Mouse (Mus musculus): ENCODE results near the gene Klf9.
"Not testable (repeated sequence)": the region's sequence is repeated elsewhere in the genome, so short reads cannot be mapped to it uniquely, and the experiment has no call there.

The Klf9 gene

DNA sequence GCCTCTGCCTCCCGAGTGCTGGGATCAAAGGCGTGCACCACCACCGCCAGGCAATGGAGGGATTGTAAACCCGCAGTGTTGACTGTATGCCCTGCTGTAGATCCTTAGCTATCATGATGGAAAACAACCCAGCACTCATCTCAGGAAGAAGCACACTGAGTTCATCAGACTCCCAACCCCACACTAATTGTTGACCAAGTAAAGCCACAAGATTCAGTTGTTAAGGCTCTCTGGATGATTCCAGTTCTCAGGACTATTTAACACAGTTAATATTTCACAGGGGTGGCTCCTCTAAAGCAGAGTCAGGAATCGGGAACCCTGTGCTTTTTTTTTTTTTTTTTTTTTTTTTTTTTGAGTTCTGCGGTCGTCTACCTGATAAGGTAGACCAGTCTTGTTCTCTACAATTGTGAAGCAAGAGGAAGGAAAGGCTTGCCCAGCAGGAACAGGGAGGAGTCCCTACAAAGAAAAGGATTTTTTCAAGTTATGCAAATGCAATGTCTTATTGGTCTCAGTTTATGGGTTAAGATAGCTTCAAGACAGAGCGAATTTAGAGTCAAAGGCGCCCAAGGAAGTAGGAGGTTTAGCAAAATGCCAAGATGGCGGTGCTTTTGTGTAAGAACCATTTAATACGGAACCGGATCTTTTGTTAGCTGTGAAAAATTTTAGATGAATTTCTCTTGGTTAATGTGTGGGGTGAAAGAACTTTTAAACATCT lies 1.1 kb upstream of the Klf9 start:
- DNase-seq (ENCODE audit: low spot score in 2 of 2) = no peak

GRCm38 (mm10) chr19:23141391-23142281 lies 610 bp downstream of the Klf9 start:
- peak; percentile 61 to 76 for DNase-seq (ENCODE audit: low spot score in 2 of 2)

DNA sequence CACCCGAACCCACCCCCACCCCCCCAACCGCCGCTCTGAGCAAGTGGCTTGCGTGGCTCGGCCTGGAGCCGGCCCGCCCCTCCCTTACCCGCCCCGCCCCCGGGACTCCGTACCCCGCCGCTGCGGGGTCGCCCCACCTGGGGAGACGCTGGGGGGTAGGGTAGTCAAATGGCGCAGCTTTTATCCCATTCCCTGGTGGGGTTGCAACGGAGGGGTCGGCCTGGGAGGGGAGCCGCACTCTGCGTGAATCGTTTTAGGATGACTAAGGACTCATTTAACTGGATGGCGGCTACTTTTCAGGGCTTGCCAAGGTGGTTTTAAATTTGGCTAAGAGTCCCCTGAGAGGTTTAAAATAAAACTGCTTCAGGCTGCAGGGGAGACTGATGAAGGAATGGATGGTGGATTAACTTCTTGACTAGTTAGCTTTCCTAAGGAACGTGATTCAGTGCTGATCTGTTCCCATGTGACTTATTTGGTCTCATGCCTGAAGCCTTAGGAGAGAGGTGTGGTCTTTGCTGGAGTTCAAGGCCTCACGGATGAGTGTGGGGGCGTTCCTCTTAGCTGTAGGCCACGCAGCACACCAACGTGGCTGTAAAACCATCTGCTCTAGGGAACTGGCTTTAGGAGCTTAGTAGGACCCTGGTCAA lies 1.5 kb downstream of the Klf9 start:
- no peak for DNase-seq (ENCODE audit: low spot score in 2 of 2)

GRCm38 (mm10) chr19:23143074-23143445 lies 2.0 kb downstream of the Klf9 start:
- no peak for DNase-seq (ENCODE audit: low spot score in 2 of 2)

DNA sequence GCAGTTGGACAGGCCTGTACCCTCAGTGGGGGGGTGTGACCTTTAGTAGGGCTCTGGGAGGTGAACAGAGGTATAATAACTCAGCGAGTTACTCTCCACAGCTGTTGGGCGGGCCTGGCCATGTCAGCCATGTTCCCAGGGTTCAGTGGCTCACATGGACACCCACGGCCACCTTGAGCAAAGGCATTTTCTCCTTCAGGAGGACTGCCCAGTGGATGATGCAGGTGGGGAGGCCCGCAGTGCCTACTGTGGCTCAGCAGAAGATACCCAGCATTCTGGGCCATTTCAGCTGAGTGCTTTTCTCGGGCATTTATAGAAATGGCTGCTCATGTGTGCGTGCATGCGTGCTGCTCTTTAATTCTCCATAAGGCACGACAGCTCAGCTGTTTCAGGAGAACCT lies 2.5 kb downstream of the Klf9 start:
- no peak for DNase-seq (ENCODE audit: low spot score in 2 of 2)

- no peak for DNase-seq (ENCODE audit: low spot score in 2 of 2)
These were observed 3.0 kb downstream of the Klf9 start for GRCm38 (mm10) chr19:23144031-23144430.

DNA sequence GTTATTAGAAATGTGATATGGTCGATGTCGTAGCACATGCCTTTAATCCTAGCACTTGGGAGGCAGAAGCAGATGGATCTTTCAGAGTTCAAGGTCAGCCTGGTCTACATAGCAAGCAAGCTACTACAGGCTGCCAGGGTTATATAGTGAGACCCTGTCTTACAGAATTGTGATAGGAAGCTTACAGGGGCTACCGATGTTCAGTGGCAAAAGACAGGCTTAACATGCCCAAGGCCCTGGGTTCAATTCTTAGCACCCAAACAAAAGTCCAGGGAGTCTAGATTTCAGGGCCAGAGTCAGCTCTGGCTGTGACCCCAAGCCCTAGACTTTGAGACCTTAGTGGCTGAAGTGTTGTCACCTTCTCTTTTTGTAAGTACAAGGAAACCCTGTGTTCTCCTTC lies 4.1 kb downstream of the Klf9 start:
- no peak for DNase-seq (ENCODE audit: low spot score in 2 of 2)

DNA sequence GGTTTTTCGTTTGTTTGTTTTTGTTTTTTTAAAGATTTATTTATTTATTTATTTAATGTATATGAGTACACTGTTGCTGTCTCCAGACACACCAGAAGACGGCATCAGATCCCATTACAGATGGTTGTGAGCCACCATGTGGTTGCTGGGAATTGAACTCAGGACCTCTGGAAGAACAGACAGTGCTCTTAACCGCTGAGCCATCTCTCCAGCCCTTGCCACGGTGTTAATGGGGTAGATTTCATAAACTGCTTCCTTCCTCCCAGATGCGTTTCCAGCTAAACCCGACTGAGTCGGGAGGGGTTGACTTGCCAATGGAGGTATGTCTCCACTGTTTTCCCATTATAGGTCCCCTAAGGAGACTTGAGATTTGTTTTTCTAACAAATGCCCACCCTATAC lies 4.5 kb downstream of the Klf9 start:
- DNase-seq (ENCODE audit: low spot score in 2 of 2) = not testable (repeated sequence)

GRCm38 (mm10) chr19:23146409-23146861 lies 5.4 kb downstream of the Klf9 start:
- DNase-seq (ENCODE audit: low spot score in 2 of 2) = no peak

GRCm38 (mm10) chr19:23147026-23147966 lies 6.3 kb downstream of the Klf9 start:
- no peak for DNase-seq (ENCODE audit: low spot score in 2 of 2)

DNA sequence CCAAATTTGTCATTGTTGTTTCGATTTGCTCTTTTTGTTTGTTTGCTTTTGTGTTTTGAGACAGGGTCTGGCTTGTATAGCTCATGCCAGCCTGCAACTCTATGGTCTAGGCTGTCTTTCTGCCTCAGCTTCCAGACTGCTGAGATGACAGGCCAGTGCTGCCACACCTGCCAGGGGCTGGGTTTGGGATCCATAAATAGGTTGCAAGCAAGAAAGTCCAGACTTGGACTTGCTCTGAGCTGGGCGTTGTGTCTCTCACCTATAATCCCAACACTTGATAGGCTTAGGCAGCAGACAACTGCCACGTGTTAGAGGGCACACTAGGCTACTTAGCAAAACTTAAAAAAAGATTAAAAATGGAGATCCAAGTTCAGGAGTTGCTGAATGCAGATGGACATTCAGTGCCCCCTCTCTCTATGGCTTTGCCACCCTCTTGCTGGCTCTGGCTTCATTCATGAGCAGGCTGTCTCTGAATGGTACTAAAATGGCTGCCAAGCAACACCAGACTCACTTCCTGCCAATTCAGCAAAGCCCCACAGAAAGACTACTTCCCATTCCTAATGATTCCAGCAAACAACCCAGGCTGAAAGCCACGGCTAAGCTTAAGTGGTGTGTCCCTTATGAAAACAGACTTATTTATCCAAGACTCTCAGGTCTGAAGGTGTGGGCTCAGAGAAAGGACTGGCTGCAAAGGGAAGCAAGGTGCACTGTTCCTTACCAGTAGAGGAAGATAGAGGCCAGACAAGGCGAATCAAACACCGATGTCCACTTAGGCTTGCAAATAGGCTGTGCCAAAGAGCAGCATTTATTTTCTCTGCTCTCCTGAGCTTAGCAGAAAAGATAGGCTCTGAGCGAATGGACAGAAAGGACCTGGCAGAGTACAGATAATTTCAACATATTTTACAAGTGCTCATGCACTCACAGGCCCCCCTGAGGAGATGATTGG lies 8.7 kb downstream of the Klf9 start:
- no peak for DNase-seq (ENCODE audit: low spot score in 2 of 2)

DNA sequence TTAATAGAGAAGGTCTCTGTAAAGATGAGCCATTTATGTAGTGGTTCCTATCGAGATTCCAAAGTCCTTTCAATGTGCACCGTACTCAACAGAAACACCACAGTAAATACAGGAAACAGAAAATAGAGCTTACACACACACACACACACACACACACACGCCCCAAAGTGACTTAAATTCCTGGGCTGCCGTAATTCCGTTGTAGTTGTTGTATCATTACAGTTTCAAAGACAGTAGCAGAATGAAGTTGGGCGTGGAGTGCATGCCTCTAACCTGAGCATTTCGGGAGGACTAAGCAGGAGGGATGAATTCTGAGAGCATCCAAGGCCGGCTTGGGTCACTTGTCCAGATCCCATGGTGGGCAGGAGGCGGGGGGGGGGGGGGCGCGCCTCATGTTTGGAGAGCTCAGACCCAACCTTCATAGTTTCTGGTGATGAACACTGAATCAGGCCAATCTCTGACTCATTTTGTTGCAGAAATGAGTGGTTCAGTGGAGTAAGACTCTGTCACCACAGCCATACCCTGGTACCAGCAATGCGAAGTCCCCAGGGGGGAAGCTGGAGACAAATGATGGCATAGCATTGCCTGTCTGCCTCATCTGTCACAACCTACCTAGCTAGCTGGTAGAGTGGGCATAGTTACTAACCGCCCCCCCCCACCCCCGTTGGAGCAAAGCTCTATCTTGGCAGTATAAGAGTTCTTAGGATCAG lies 9.7 kb downstream of the Klf9 start:
- no peak for DNase-seq (ENCODE audit: low spot score in 2 of 2)

DNA sequence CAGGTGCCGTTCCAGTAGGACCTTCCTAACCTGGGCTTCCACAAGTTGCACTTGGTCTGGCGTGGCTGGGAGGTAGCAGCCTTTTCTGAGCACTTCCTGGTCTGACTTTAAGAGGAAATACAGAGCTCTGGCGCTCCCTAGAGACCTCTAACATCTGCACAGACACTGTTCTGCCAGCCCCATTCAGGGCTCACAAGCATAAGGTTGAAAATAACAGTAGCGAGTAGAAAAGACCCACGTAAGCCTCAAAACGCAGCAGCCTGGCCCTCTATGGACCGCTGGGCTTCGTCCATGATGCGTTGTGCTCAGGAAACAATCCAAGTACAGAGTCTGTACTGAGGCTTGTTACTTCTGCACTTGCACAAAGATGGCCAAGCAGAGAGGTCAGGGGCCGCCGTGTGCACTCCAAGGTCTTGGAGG lies 10.6 kb downstream of the Klf9 start:
- DNase-seq (ENCODE audit: low spot score in 2 of 2) = peak in 1 of 2 experiments; percentile 56

- DNase-seq (ENCODE audit: low spot score in 2 of 2) = no peak
These were observed 11.2 kb downstream of the Klf9 start for GRCm38 (mm10) chr19:23152201-23152640.

GRCm38 (mm10) chr19:23152771-23153605 lies 12.0 kb downstream of the Klf9 start:
- DNase-seq (ENCODE audit: low spot score in 2 of 2) = no peak

DNA sequence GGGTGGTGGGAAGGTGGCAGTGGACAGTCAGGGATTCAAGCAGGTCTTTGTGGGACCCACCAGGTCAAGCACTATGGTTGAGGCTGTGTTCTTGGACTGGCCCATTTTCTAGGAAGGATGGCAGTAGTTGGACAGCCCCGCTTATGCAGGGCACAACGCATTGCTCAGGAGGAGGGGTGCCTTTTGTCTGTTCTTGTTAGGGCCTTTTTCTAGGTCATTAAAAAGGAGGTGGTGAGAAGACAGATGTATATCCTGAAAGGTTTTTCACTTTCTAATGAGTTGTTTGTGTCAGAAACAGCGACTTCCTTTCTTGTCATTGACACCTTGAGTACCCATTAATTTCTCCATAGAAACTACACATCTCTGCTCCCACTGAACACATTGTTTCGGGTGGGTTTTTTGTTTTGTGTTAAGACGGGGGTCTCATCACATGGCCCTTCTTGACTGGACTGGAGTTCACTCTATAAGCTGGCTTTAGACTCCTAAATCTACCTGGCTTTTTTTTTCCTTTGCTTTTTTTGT lies 12.6 kb downstream of the Klf9 start:
- no peak for DNase-seq (ENCODE audit: low spot score in 2 of 2)

DNA sequence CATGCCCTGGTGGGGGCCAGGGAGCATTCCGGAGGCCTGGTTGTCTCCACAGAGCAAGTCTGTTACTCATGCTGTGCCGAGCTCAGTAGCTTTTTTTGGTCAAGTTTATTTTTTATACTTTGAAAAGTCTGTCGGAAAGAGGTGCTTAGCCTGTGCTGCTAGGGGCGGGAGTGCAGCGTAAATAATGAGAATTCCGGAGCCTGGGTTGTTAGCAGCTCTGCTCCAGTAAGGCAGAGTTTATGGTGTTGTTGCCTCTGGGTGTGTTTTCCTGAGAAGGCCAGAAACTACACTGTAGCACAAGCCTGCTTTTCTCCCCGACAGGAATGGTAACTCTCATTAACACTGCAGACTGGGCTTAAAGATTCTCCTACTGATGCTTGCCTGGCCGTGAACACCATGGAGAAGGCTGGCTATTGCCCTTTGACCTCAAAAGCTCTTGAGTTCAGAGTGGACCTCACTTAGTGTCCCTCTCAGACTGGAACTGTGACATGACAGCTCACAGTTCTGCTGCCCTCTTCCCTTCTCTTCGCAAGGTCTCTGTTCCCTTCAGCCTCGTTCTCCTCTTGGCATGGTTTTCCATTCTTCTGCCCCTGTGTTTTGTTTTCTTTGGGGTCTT lies 18.9 kb downstream of the Klf9 start:
- no peak for DNase-seq (ENCODE audit: low spot score in 2 of 2)

GRCm38 (mm10) chr19:23162387-23162809 lies 21.4 kb downstream of the Klf9 start:
- DNase-seq (ENCODE audit: low spot score in 2 of 2) = no peak
